Mouse (Mus musculus) heart, postnatal 14 days (tissue): ENCODE measurements around the gene Rpl7a. TPM values are rescaled to one million over a fixed set of nuclear protein-coding genes. Genes with fewer than 3 reads are reported as not detected.
"Not testable (repeated sequence)": the region's sequence is repeated elsewhere in the genome, so short reads cannot be mapped to it uniquely, and the experiment has no call there.

Source experiments
- DNase-seq, 2 experiments: peaks; one replicate each; pipeline ENCODE4 v3.0.0; 2021 to 2022
- intact Hi-C: fragments of 180-260 bp; cut with DNase I; formaldehyde crosslinking; loops from one replicate; pipeline ENCODE4 v1.15.1; 2025
- long read RNA-seq, 2 experiments: library from polyadenylated mRNA; stranded (forward); transcript quantifications; one replicate each; pipeline ENCODE4 v2.0.0; 2021
- total RNA-seq, 2 experiments: library from RNA; stranded (reverse); gene quantifications; 2 replicates each; pipeline ENCODE4 v1.2.3; 2021

Rpl7a gene
- total RNA-seq, result 100 to 1,000 TPM; 272 to 313 TPM
- long read RNA-seq, experiment 1, transcript Rpl7a-201 (8 exons, 914 nt), result major isoform, 26 of 32 reads
- long read RNA-seq, experiment 1, partial matches to known transcripts, result 5 of 32 reads
- long read RNA-seq, experiment 1, other reads (novel, unspliced or antisense), result 0 of 32 reads
- long read RNA-seq, experiment 2, transcript Rpl7a-201 (8 exons, 914 nt), result major isoform, 15 of 20 reads
- long read RNA-seq, experiment 2, partial matches to known transcripts, result 3 of 20 reads
- long read RNA-seq, experiment 2, other reads (novel, unspliced or antisense), result 1 of 20 reads

DNA sequence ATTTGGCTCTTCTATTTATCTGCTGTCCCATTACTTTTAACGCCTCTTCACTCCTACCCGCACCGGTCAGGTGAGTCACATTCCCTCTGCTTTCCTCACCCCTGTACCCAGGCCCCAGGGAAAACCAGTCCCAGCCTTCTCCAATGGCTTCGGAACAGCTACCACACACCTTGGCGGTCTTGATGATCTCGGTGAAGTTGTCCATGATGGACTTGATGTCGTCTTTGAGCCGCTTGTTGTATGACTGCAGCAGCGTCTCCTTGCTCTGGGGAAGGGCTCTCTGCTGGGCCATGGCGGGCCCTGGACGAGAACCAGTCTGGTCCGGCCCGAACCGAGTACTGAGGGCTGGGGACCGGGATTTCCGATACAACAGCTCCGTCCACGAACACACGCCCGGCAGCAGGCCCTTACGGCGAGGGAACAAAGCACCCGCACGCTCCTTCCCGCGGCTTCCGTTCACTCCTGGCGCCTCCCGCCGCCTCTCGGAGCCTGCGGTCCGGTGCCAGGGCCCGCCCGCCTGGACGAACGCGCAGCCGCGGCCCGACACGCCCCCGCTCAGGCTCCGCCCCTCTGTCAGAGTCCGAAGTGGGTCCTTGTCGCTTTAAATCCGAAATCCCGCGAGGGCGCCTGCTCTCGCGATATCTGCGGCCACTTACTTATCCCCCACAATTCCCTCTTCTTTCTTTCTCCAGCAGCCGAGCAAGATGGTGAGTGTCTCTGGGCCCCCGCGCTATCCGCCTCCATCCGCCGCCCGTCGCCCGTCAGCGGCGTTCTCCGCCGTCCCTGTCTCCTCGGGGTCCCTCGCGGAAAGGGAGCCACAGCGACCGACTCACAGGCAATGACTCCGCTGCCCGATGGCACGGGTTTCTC is at the start of gene Rpl7a, which contains the start of gene Med22:
Gene Rpl7a, plus strand, starts transcription at position 641 of the 870 bp plus-strand sequence.
Gene Med22, minus strand, starts transcription at position 554 of the 870 bp plus-strand sequence.
- intact Hi-C loops, result loop anchor here (2.0 kb wide), 1 partner anchor 54 kb away; the partner anchor contains the start of gene Rexo4
- DNase-seq, result peak; percentile 100

DNA sequence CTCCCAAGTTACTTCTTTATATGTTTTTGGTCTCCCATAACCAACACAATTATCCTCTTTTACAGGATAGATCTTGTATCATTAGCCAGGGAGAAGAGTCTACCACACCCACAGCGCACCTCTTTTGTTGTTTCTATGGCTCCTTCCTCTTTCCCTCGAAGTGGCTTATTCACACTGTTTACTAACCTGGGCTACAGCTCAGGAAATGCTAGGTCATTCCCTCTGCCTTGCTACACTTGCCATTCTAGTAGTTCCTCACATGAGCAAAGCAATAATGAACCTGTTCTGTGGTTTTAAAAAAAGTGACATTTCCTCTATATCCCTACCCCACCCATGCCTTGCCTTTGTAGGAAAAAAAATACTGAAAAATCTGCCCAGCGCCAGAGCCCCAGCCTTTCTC is 47.7 kb upstream of the Rpl7a start:
- intact Hi-C loops, result no loop called here

DNA sequence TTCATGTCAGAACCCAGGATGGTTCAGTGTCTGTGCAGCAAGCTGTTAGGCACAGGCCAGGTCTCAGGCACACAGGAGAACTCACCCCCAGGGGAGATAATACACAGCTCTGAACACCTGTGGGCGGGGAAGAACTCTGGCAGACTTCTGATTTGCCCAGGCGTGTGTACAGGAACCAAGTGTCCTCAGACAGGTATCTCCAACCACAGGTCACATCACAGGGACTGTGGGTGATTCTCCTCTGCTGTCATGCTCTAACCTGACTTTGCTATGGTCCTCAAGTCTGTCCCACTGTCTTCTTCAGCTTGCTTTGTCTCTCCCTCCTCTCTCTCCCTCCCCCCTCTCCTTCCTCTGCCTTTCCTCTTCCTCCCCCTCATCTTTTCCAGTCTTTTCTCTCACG is 45.7 kb upstream of the Rpl7a start, which contains the start of gene Abo:
Gene Abo, minus strand, starts transcription at position 101 of the 400 bp plus-strand sequence.
- intact Hi-C loops, result no loop called here
- no peak for DNase-seq

More for the DNA sequence above, 47.7 kb upstream of the Rpl7a start:
- no peak for DNase-seq

DNA sequence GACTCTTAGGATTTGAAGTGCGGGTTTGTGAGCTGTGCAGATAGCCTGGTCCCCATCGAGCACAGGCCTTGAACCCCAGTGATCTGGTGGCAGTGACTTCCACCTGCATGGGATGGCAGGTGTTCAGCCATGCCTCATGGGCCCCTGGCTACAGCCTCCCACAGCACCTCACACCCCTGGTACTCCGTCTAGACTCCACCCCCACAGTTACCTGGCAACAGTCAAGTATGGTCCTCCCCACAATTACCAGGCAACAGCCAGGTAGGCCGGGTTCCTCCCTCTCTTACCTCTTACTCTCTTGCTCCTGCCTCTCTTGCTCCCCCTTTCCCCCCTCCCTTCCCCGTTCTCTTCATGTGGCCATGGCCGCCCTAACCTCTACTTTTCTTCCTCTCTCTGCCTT is 39.9 kb upstream of the Rpl7a start:
- intact Hi-C loops, result no loop called here
- DNase-seq, result no peak

DNA sequence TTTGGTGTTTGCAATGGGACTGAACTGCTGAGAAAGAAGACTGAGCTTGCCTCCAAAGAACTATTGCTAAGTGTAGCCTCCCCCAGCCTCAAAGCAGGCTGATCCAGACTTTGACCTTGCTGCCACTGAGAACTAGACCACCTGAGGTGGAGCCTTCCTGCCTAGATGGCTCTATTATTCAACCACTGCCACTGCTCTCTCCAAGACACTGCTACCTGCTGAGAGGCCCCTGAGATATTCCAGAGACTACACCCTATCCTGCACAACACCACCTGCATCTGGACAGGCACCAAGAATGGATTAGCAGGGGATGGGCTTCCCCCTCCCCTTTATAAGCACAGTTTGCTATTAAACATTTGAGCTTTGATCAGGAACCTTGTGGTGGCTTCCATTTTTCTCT is 32.0 kb upstream of the Rpl7a start:
- DNase-seq, result no peak
- intact Hi-C loops, result no loop called here

DNA sequence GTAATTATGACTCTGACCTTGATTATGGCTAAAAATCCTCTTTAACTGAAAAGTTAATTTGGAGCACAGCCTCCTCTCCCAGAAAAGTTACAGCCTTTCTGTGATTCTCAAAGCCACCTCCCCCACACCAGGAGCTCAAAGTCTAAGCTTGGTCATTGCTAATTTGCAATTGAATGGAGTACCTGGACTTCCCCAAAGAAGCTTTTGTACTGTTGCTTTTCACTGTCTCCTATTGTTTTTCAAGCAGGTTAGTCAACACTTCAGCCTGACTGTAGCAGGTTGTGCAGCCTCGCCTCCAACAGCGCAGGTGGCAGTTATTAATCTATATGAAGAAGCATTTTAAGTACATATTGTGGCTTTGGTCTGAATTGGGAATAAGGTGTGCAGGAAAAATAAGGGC is 25.0 kb upstream of the Rpl7a start:
- DNase-seq, intact Hi-C loops: not testable (repeated sequence)

DNA sequence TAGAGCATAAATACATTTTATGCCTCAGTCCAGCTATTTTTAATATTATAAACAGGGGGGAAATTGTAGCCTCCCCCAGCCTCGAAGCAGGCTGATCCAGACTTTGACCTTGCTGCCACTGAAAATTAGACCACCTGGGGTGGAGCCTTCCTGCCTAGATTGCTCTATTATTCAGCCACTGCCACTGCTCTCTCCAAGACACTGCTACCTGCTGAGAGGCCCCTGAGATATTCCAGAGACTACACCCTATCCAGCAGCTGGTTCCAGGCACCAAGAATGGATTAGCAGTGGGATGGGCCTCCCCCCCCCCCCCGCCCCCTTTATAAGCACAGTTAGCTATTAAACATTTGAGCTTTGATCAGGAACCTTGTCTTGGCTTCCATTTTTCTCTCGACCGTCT is 24.4 kb upstream of the Rpl7a start:
- DNase-seq, intact Hi-C loops: not testable (repeated sequence)

DNA sequence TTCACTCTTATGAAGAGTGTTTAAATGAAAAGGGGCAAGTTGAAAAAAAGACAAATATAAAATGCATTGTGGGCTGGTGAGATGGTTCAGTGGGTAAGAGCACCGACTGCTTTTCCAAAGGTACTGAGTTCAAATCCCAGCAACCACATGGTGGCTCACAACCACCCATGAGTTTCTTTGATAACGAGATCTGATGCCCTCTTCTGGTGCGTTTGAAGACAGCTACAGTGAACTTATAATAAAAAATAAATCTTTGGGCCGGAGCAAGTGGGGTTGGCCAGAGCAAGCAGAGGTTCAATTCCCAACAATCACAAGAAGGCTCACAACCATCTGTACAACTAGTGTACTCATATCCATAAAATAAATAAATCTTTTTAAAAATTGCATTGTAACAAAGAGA is 14.7 kb upstream of the Rpl7a start:
- DNase-seq, result no peak
- intact Hi-C loops, result no loop called here

DNA sequence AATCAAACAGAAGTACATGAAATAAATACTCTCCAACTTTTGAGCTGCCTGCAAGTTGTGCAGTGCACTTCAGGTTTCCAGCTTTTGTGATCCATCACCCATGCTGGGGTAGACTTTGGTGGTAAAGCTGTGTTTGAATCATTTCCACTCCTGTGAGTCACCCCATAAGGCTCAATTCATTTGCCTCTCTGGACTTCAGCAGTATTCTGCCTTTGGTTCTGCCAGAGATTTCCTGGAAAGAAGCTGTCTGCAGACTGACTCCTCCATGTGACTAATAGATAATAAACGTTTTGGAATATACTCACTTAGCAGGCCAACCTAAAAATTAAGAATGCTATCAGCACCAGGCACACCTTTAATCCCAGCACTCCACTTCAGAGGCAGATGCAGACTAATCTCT is 9.8 kb upstream of the Rpl7a start:
- intact Hi-C loops, result loop anchor here (10.0 kb wide), 1 partner anchor 456 kb away; the partner anchor contains the start of gene Sec16a
- DNase-seq, result no peak

DNA sequence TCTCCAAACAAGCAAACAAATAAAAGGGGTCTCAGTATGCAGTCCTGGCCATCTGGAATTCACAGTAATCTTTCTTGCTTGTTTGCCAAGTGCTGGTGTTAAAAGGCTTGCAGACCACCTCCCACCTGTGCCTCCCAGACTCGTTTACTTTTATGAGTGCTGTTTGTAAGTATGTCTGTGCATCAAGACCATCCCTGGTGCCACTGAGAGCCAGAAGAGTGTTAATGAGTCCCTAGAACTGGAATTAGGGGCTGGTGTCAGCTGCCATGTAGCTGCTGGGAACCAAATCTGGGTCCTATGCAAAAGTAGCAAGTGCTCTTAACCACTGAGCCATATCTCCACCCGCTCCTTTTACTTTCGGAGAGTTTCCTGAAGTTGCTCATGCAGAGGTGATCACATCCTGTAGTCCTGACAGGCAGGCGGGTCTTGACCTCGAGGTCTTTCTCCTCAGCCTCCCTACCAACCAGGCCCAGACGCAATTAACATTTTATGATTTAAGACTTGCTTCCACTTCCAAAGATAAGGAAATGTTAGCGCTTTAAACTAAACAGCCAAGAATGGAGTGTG is 8.6 kb upstream of the Rpl7a start:
- no peak for DNase-seq
- intact Hi-C loops, result loop anchor here (10.0 kb wide), 1 partner anchor 457 kb away; the partner anchor contains the start of gene Sec16a

DNA sequence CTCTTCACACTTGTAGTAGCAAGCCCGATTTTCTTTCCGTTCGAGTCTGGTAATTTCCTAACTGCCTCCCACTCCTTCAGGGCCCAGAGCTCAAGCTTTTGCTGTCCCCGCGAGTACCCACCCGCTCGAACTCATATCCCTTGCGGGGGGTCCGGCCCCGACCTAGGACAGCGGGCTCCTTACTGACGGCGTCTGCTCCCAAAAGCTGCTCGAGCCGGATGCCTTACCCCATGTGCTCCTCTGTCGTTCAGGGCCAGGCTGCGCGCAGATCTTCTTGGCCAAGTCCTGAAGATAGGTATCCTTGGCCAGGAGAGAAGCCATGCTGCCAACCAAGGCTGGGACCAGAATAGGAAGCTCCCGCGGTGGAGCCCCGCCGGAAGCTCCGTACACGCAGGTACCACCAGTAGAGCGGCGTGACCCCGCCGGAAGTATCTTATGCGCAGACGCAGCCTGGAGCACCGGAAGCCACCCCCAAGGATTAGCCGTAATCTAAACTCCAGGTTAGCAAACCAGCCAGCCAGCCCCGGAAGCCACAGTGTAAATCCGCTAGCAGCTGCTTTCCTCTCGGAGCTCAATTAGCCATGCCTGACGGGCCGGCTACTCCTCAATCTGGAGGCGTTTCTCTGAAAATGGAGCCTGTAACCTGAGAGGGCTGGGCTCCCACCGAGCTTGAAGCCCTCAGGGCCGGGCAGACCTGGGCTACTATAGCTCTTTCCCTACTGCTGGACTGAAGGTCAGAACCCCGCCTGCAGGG is 7.9 kb upstream of the Rpl7a start, which contains the start of gene Surf6:
Gene Surf6, minus strand, starts transcription at position 413 of the 754 bp plus-strand sequence.
- peak; percentile 88 to 92 for DNase-seq
- intact Hi-C loops, result loop anchor here (10.0 kb wide), 1 partner anchor 458 kb away; the partner anchor contains the start of gene Sec16a

DNA sequence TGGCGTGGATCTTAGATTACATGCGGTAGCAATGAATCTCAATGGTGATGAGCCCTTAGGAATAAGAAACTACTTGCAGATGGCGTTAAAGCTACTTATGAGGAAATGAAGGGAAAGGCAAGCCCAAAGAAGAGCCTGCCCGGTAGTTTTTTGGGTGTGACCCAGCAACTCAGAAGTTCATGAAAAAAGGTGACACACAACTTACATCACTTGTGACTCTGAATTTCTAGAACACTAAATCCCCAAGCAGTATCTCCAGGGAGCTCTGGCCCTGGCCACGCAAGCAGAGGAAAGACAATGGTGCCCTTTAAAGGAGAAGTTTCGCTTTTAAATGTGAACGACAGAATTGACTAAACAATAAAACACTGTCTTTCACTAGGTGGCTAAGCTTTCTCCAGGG is 7.3 kb upstream of the Rpl7a start:
- intact Hi-C loops, result loop anchor here (10.0 kb wide), 1 partner anchor 459 kb away; the partner anchor contains the start of gene Sec16a
- DNase-seq, result no peak

DNA sequence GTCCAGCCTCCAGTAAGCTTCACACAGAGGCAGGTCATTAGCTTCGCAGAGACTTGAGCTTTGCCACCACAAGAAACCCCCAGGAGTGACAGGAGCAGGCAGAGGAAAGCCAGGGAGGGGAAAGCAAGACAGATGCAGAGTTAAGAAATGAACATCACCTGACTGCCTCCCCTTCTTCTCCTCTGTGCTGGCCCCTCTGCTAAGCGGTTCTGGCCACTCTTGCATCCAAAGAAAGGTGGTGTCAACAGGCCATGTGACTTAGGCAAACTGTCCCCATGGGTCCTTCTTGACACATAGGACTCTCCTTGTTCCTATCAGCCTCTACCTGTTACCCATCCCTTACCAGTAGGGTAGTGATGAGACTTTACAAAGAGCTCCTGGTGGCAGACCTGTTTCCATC is 4.6 kb upstream of the Rpl7a start:
- DNase-seq, result no peak
- intact Hi-C loops, result loop anchor here (5.0 to 10.0 kb wide), 2 partner anchors 121 to 461 kb away; partner anchors contain the start of genes Sec16a and Slc2a6

DNA sequence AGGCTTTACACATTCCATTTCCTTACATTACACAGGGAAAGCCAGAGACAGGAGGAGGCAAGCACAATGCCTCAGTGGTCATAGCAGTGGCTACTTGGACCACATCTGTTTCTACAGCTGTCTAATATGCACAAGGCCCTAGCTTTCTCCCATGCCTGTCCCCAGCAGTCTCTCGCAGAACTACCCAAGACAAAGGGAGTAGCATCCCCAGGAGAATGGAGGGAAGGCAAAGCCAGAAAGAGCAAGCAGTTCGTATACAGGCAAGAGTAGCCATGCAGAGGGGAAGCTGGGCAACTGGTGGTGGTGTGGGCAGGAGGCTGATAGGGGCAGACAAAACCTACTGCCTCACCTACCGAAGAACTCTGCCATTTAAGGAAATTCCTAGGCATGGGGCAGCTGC is 4.1 kb upstream of the Rpl7a start:
- DNase-seq, result no peak
- intact Hi-C loops, result loop anchor here (5.0 to 10.0 kb wide), 2 partner anchors 121 to 462 kb away; partner anchors contain the start of genes Sec16a and Slc2a6

DNA sequence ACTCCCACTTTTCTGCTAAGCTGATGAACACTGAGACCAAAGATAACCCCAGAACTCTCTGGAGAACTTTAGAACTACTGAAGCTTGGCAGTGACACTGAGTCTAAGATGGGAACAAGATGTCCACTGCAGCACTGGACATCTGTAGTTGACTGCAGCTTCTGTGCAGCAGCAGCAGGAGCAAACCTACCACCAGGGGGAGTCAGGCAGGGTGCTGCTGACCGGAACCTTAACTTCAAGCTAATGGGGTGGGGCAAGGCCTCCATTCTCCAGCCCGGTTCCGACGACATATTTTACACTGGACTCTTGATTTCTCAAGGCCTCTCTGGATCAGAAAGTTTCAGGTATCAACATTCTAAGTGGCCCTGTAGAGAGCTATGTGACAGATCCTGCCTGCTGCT is 3.5 kb upstream of the Rpl7a start:
- intact Hi-C loops, result loop anchor here (5.0 to 10.0 kb wide), 2 partner anchors 120 to 462 kb away; partner anchors contain the start of genes Sec16a and Slc2a6
- peak; percentile 40 to 65 for DNase-seq

DNA sequence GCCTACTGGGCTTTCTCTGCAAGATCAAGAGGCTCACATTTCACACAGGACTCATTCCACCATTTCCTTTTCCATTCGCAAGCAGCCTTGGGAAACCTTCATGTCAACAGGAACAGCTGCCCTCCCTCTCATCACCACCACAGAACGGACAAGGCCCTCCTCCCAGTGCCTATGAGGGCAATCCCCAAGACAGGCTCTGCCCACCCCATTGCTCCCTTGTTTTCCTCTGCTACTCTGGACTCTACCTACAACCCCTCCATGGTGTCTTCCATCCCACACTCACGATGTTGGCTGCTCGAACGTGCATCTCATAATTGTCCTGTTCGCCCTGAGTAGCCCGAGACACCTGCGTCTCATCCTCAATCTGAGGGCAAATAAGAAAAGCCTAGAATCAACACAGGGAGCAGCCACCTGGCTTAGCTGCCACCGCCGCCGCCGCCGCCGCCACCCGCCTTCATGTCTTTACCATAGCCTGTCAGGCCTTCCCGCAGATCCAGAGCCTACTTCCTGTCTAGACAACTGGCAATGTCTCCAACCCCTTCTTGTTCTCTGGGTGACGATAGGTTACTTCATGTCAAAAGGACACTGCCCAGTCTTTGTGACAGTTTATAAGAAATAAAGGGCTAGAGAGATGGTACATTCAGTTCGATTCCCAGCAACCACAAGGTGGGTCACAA is 1.7 kb upstream of the Rpl7a start:
- intact Hi-C loops, result loop anchor here (5.0 to 10.0 kb wide), 2 partner anchors 118 to 464 kb away; partner anchors contain the start of genes Sec16a and Slc2a6

DNA sequence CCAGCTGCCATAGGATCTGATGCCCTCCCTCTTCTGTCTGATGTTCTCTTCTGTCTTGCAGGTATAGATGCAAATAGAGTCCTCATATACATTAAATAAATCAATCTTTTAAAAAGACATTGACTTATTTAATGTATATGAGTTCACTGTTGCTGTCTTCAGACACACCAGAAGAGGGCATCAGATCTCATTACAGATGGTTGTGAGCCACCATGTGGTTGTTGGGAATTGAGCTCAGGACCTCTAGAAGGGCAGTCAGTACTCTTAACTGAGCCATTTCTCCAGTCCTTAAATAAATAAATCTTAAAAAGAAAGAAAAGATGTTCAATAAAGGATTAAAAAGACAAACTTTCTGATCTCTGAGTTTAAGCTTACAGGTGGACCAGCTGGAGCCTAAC is 1.2 kb upstream of the Rpl7a start:
- no peak for DNase-seq
- intact Hi-C loops, result loop anchor here (5.0 to 10.0 kb wide), 2 partner anchors 118 to 465 kb away; partner anchors contain the start of genes Sec16a and Slc2a6

More for the DNA sequence above, 1.7 kb upstream of the Rpl7a start:
- DNase-seq, result no peak

DNA sequence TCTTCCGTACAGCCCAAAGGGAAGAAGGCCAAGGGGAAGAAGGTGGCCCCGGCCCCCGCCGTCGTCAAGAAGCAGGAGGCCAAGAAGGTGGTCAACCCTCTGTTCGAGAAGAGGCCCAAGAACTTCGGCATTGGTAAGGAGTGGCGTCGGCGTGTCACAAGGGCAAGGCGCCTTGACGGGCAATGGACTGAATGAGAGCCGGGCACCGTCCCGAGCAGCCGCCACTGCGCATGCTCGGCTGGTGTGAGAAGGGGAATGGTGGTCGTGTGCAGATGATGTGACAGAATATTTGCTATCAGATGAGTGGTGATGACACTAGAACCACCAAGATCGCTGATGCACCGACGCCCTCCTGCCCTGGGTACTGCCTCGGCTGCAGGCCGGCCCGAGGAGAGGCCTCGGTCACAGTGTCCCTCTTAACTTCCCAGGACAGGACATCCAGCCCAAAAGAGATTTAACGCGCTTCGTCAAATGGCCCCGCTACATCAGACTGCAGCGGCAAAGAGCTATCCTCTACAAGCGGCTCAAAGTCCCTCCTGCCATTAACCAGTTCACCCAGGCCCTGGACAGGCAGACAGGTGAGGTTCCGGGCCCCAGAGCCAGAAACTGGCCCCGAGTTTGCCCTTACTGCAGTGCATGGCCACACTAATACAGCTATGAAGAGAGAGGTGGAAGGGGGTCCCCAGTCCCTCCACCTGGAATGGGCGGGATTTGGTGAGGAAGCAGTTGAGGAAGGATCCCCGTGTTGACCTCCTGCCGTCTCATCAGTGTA is 616 bp downstream of the Rpl7a start:
- intact Hi-C loops, result loop anchor here (1.0 to 2.0 kb wide), 2 partner anchors 22 to 54 kb away; partner anchors contain the start of genes Rexo4 and Surf4
- peak; percentile 63 to 75 for DNase-seq
